Mouse (Mus musculus) midbrain, embryonic 11.5 days (tissue): ENCODE measurements around the gene Cbfa2t3. TPM values are rescaled to one million over a fixed set of nuclear protein-coding genes. Genes with fewer than 3 reads are reported as not detected.

Source experiments
- ATAC-seq: fragments of 200-750 bp; cut with Nextera tagmentation; 2 replicates; pipeline ENCODE4 v1.8.0; 2017; ENCODE audit warnings: moderate TSS enrichment, moderate library complexity; ENCODE audit not compliant: low FRiP score
- DNase-seq: peaks from one replicate; pipeline ENCODE4 v3.0.0; 2015; ENCODE audit warnings: low spot score; ENCODE audit errors: missing footprints
- H3K27ac ChIP-seq: fragments of 300-500 bp; sonication (generic); 2 replicates; pipeline ENCODE4 v1.5.1; 2014; ENCODE audit warnings: low read depth, low read length
- H3K27me3 ChIP-seq: fragments of 300-500 bp; sonication (generic); 2 replicates; pipeline ENCODE4 v1.6.1; 2014; ENCODE audit warnings: mild to moderate bottlenecking, low read length, moderate library complexity, mixed read lengths; ENCODE audit not compliant: control insufficient read depth, insufficient read depth
- H3K36me3 ChIP-seq: fragments of 300-500 bp; sonication (generic); 2 replicates; pipeline ENCODE4 v1.6.1; 2014; ENCODE audit warnings: mild to moderate bottlenecking, low read length, moderate library complexity, mixed read lengths; ENCODE audit not compliant: control insufficient read depth, insufficient read depth
- H3K4me1 ChIP-seq: fragments of 300-500 bp; sonication (generic); 2 replicates; pipeline ENCODE4 v1.6.1; 2014; ENCODE audit warnings: low read length; ENCODE audit not compliant: control insufficient read depth, insufficient read depth
- H3K4me2 ChIP-seq: fragments of 300-500 bp; sonication (generic); 2 replicates; pipeline ENCODE4 v1.6.1; 2014; ENCODE audit warnings: mild to moderate bottlenecking, moderate library complexity
- H3K4me3 ChIP-seq: fragments of 300-500 bp; sonication (generic); 2 replicates; pipeline ENCODE4 v1.5.1; 2014; ENCODE audit warnings: low read depth, low read length
- H3K9ac ChIP-seq: fragments of 300-500 bp; sonication (generic); 2 replicates; pipeline ENCODE4 v1.6.1; 2014; ENCODE audit warnings: low read length
- H3K9me3 ChIP-seq: fragments of 300-500 bp; sonication (generic); 2 replicates; pipeline ENCODE4 v1.6.1; 2016; ENCODE audit warnings: low read length; ENCODE audit not compliant: control insufficient read depth
- WGBS: fragments of 180-500 bp; shearing (Covaris S2); extraction: QIAGEN DNeasy Blood & Tissue Kit; methylation state at CpG from one replicate; pipeline ENCODE4 v1.1.7; 2014; 5-methylcytosine and 5-hydroxymethylcytosine counted together
- polyA plus RNA-seq: library from polyadenylated mRNA; unstranded; fragments of >200 nt; fragmentation: Nextera tagmentation; extraction: Ambion mirVana; gene quantifications from 2 replicates; pipeline ENCODE4 v1.2.1, GENCODE M21; 2014

Cbfa2t3 gene
- polyA plus RNA-seq, 1 experiment from 2014 or later: 6.1 TPM

DNA sequence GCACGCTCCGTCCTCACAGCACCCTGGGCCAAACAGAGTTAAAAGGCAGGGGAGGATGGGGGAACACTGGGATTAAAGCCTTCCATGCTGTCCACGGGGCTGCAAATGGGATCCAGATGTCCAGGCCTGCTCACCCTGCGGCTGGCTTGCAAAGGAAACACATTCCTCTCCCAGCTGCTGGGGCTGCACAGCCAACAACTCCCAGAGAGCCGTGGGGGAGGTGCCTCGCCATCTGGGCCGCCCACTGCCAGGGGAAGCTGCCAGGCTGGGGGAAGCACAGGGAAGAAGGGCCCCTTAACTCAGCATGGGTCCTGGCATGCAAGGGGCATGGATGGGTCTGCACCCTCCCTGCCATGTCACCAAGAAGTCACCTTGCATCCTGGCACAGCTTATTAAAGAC lies 37.8 kb downstream of the Cbfa2t3 start:
- 52% methylated on average over 7 of the region's 7 CpGs for WGBS
- H3K4me1 ChIP-seq: 0 out of 2 replicates have a peak, but pooled peaks cover 3% of the 10 kb centered on the region
- H3K4me3 ChIP-seq: no peak overlapping the region
- H3K4me2 ChIP-seq: no peak overlapping the region
- H3K9me3 ChIP-seq: no peaks in the 10 kb centered on the region
- H3K36me3 ChIP-seq: no peaks in the 10 kb centered on the region
- no peak overlapping the region for H3K27ac ChIP-seq
- DNase-seq: no peak
- H3K9ac ChIP-seq: no peak overlapping the region
- H3K27me3 ChIP-seq: no peaks in the 10 kb centered on the region
- no peak for ATAC-seq

DNA sequence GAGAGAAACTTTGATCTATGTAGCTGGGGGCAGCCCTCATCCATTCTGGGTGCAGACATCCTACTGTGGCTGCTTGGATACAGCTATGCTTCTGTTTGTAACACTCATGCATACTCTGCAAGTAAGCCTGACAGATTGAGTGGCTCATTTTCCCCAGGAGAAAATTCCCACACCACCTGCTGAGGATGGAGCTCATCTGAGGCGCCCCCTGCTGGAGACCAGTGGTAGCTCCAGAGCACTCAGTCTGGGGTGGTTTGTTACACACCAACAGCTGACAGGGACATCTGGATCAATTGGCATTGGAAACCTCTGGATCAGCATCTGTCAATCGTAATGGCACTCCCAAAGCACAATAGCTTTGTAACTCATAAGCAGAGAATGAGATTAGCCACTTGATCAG lies 38.9 kb downstream of the Cbfa2t3 start:
- Histone ChIP-seq H3K9me3 (no peaks in the 10 kb centered on the region), H3K27me3 (no peaks in the 10 kb centered on the region), H3K9ac (no peak overlapping the region), H3K4me3 (no peak overlapping the region), H3K36me3 (no peaks in the 10 kb centered on the region), H3K27ac (no peak overlapping the region), H3K4me1 (0 out of 2 replicates have a peak, but pooled peaks cover 3% of the 10 kb centered on the region), H3K4me2 (no peak overlapping the region)
- 66% methylated on average over 2 of the region's 2 CpGs for WGBS
- ATAC-seq (no peak), DNase-seq (no peak)

DNA sequence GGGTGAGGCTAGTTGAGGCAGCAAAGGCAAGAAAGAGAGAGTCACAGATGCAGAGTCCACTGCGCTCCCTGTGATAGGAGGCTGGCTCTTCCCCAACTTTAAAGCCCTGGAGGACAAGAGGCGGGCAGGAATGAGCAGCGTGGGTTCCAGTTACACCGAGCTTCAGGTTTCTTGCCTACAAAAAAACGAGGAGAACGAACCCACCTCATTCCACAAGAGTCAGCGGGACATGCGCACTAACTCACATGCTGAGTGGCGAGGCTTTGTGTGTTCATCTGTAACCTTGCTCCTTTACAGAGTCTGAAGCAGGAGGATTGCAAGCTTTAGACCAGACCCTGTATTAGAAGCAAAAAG lies 40.1 kb downstream of the Cbfa2t3 start:
- H3K9ac ChIP-seq: no peak overlapping the region
- WGBS: 81% methylated on average over 9 of the region's 9 CpGs
- no peaks in the 10 kb centered on the region for H3K36me3 ChIP-seq
- no peak overlapping the region for H3K4me2 ChIP-seq
- DNase-seq: no peak
- 0 out of 2 replicates have a peak, but pooled peaks cover 3% of the 10 kb centered on the region for H3K4me1 ChIP-seq
- no peak overlapping the region for H3K4me3 ChIP-seq
- no peaks in the 10 kb centered on the region for H3K9me3 ChIP-seq
- ATAC-seq: no peak
- H3K27ac ChIP-seq: no peak overlapping the region
- H3K27me3 ChIP-seq: no peaks in the 10 kb centered on the region

DNA sequence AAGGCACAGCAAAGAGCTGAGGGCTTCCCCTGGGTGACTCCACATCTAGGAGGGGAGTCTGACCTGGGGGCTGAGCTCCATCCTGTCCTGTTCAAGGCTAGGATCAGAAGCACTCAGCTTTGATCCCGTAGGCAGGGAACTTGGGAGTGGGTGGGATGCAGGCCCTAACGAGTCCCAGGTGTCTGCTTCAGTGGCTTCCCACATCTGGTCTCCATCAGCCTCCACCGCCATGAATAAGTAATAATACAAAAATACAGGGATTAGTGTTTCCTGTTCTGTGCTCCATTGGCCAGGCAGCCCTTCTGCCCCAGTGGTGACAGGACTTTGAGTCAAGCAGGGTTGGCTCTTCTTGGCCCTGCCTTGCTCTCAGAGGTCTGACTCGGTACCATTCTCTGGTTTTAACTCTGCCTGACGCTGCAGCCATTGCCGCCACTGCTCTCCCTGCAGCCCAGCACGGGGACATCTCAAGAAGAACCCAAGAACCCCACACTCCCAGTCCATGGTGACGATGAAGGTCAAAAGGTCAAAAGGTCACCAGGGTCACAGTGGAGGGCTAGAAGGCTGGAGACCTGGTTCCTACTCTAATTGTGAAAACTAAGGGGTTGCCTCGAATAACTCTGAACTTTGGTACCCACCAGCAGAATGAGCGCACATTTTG lies 40.6 kb downstream of the Cbfa2t3 start:
- Histone ChIP-seq H3K9me3 (no peaks in the 10 kb centered on the region), H3K36me3 (no peaks in the 10 kb centered on the region), H3K9ac (no peak overlapping the region), H3K4me1 (0 out of 2 replicates have a peak, but pooled peaks cover 3% of the 10 kb centered on the region), H3K4me2 (no peak overlapping the region), H3K27me3 (no peaks in the 10 kb centered on the region), H3K27ac (no peak overlapping the region), H3K4me3 (no peak overlapping the region)
- ATAC-seq: no peak
- WGBS: 78% methylated on average over 10 of the region's 10 CpGs
- DNase-seq: no peak

DNA sequence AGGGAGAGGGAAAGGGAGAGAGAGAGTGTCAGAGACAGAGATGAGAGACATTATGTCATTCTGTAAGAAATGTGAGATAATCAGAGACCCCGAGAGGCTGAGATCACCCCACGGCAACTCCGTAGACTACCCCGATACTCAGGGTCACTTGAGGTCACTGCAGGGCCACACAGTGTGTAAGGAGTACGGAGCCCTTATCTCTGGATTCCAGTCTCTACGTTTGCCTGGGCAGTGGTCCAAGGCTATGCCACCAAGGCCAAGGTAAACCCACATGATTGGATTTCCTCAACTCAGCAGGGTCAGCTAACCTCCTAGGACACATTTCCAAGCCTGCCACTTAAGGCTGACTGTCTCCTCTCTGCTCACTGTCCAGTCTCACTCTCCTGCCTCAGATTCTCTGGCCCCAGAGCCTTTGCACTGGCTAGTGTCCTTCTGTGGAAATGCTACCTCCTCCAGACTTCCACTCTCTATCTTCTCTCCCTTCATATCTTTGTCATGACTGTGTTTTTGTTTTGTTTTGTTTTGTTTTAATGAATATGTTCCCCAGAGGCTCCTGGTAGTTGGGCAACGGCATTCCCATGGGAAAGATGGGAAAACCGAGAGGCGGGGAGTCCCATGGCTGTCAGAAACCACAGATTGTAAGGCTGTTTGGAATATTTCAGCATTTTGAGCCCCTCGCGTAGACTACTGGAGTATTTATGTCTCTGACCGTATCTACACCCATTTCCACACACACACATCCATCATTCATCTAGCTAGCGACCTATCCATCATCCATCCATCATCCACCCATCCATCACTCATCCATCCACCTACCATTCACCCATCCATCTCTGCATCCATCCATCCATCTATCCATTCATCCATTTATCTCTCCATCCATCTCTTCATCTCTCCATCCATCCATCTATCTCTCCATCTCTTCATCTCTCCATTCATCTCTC lies 42.6 kb downstream of the Cbfa2t3 start:
- no peaks in the 10 kb centered on the region for H3K27me3 ChIP-seq
- no peaks in the 10 kb centered on the region for H3K9me3 ChIP-seq
- ATAC-seq: no peak
- H3K9ac ChIP-seq: no peak overlapping the region
- no peak overlapping the region for H3K27ac ChIP-seq
- peaks cover 3% of the 10 kb centered on the region; the same call in 1 of the 2 replicates for H3K4me1 ChIP-seq
- WGBS: 91% methylated on average over 13 of the region's 13 CpGs
- H3K4me3 ChIP-seq: no peak overlapping the region
- H3K4me2 ChIP-seq: no peak overlapping the region
- DNase-seq: no peak
- H3K36me3 ChIP-seq: no peaks in the 10 kb centered on the region

DNA sequence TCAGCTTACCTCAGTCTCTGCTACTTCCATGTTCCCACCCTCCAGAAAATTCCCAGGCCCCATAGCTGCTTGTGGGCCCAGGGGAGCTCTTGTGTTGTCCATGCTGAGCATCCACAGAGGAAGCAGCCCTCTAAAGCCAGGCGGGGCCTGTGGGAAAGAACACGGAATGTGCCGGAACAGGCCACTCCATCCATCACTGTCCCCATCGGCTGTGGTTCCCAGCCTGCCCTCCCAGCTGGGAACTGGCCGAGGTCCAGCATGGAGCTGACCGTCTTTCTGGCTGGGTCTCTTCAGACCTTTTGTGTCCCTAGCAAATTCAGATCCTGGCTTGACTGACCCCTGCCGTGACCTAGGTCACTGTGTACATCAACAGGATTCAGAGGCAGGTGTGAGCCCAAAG lies 44.1 kb downstream of the Cbfa2t3 start:
- DNase-seq: no peak
- WGBS: 83% methylated on average over 7 of the region's 7 CpGs
- Histone ChIP-seq H3K9ac (no peak overlapping the region), H3K36me3 (no peaks in the 10 kb centered on the region), H3K4me2 (no peak overlapping the region), H3K4me1 (peaks cover 3% of the 10 kb centered on the region; the same call in 1 of the 2 replicates), H3K27me3 (no peaks in the 10 kb centered on the region), H3K27ac (no peak overlapping the region), H3K4me3 (no peak overlapping the region), H3K9me3 (no peaks in the 10 kb centered on the region)
- no peak for ATAC-seq

DNA sequence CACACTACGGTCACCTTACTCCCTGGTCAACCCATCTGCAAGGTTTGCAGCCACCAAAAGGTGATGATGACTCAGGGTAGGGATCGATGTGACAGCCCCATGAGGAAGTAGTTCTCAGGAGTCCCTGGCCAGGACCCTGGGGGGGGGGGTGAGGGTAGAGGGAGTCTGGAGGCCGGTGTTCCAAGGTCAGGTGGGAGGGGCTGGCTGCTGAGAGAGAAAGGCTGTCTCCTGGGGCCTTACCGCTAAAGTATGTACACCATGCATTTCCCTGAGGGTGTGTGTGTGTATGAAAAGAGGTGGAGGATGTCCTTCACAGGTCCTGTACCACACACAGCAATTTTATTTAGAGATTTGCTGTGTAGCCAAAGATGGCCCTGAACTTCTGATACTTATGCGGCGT lies 46.3 kb downstream of the Cbfa2t3 start:
- Histone ChIP-seq H3K4me3 (no peak overlapping the region), H3K27ac (no peak overlapping the region), H3K9ac (no peak overlapping the region), H3K27me3 (no peaks in the 10 kb centered on the region), H3K4me2 (no peak overlapping the region), H3K4me1 (no peaks in the 10 kb centered on the region; the same call in 1 of the 2 replicates), H3K9me3 (no peaks in the 10 kb centered on the region), H3K36me3 (no peaks in the 10 kb centered on the region)
- DNase-seq (no peak), ATAC-seq (no peak)
- WGBS: 76% methylated on average over 6 of the region's 6 CpGs

DNA sequence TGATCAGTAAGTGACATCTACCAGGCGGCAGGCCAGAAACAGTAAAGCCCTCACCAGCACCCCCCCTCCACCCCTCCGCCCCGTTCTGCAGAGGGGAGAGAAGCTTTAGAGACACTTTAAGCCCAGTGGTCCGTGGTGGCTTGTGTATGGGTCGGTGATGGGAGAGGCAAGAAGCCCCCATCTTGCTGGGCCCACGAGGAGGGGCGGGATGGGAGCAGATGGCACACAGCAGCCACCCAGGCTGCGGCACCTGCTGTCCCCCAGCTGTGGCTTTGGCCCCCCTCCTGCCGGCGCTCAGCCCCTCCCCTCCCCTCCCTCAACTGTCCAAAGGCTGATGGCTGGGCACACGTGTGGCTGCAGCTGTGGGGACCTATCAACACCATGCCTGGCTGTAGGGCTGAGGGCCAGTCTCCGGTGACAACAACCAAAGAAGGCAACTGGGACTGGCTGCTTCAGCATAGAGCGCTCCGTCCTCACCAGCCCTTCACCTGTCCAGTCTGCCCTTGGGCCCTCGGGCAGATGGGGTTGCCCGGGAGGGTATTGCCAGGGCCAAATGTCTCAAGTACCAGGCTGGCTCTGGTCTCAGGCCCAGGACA lies 47.5 kb downstream of the Cbfa2t3 start:
- ATAC-seq: peak; percentile 58
- no peak overlapping the region for H3K27ac ChIP-seq

More for the DNA sequence above, 47.5 kb downstream of the Cbfa2t3 start:
- WGBS: 78% methylated on average over 16 of the region's 16 CpGs
- Histone ChIP-seq H3K4me1 (no peaks in the 10 kb centered on the region; the same call in 1 of the 2 replicates), H3K9me3 (no peaks in the 10 kb centered on the region), H3K4me2 (no peak overlapping the region), H3K27me3 (no peaks in the 10 kb centered on the region), H3K36me3 (no peaks in the 10 kb centered on the region), H3K9ac (no peak overlapping the region), H3K4me3 (no peak overlapping the region)
- no peak for DNase-seq
